Mouse (Mus musculus): Measurements from ENCODE around the gene Gria2. TPM values are rescaled to one million over a fixed set of nuclear protein-coding genes. Genes with fewer than 3 reads are reported as not detected.

Gria2 gene
- total and polyA plus RNA-seq, 3 experiments: not detected

- no peak for TF ChIP-seq KAT2A (conservative IDR thresholded peaks at IDR 0.05; ENCODE audit: low read depth, low read length)
- TF ChIP-seq ETS1 (IDR thresholded peaks at IDR 0.05; ENCODE audit: low read depth, low read length): no peak
- TF ChIP-seq ZC3H11A (IDR thresholded peaks at IDR 0.05; ENCODE audit: low read depth, low read length): no peak
- TF ChIP-seq TAL1 (IDR thresholded peaks at IDR 0.05; ENCODE audit: low read length): no peak
- TF ChIP-seq EP300 (IDR thresholded peaks at IDR 0.05; ENCODE audit: low read depth in 1 of 2, low read length in 2 of 2): no peak
- no peak overlapping the region for H3K27ac ChIP-seq (ENCODE audit: control insufficient read depth, low read depth, low read length)
- DNase-seq (ENCODE audit: low read depth, low spot score): no peak
These were observed 77.4 kb downstream of the Gria2 start for GRCm38 (mm10) chr3:80725205-80725604.

GRCm38 (mm10) chr3:80713123-80713522, 89.5 kb downstream of the Gria2 start:
- Histone ChIP-seq H3K27ac (ENCODE audit: control insufficient read depth, low read depth, low read length) (no peak overlapping the region), H3K4me3 (ENCODE audit: control insufficient read depth in 1 of 2, insufficient read depth in 1 of 2, low read depth in 2 of 2, low read length in 2 of 2) (no peak overlapping the region), H3K79me2 (ENCODE audit: control insufficient read depth, insufficient read depth, low read length, poor library complexity) (no peaks in the 10 kb centered on the region), H3K36me3 (ENCODE audit: control insufficient read depth in 1 of 2, insufficient read depth in 2 of 2, low read length in 2 of 2) (no peaks in the 10 kb centered on the region), H3K4me1 (ENCODE audit: control insufficient read depth in 1 of 2, insufficient read depth in 2 of 2, low read length in 2 of 2) (no peaks in the 10 kb centered on the region), H3K27me3 (ENCODE audit: control insufficient read depth in 1 of 2, insufficient read depth in 2 of 2, low read length in 2 of 2) (no peaks in the 10 kb centered on the region), H3K9ac (ENCODE audit: control insufficient read depth, low read depth, low read length, poor library complexity, severe bottlenecking) (no peak overlapping the region), H3K9me3 (replicated peaks; ENCODE audit: insufficient read depth, low read length) (no peaks in the 10 kb centered on the region)
- DNase-seq (ENCODE audit: low read depth, low spot score): no peak
- TF ChIP-seq MAZ (IDR thresholded peaks at IDR 0.05; ENCODE audit: low read depth, low read length): no peak
- no peak for TF ChIP-seq MAX (IDR thresholded peaks at IDR 0.05; ENCODE audit: low read length)
- TF ChIP-seq GATA1 (IDR thresholded peaks at IDR 0.05; ENCODE audit: low read depth, low read length): no peak
- TF ChIP-seq CHD1 (IDR thresholded peaks at IDR 0.05; ENCODE audit: low read depth, low read length): no peak
- no peak for TF ChIP-seq TBP (IDR thresholded peaks at IDR 0.05; ENCODE audit: low read depth, low read length)
- TF ChIP-seq MYC (IDR thresholded peaks at IDR 0.05; ENCODE audit: low read depth, low read length): no peak
- TF ChIP-seq CTCF (IDR thresholded peaks at IDR 0.05 in 2 of 3, conservative IDR thresholded peaks at IDR 0.05 in 1 of 3; ENCODE audit: control insufficient read depth in 1 of 3, insufficient read depth in 1 of 3, low read depth in 2 of 3, low read length in 3 of 3, poor library complexity in 1 of 3, severe bottlenecking in 1 of 3): no peak
- TF ChIP-seq EP300 (IDR thresholded peaks at IDR 0.05; ENCODE audit: low read depth in 1 of 2, low read length in 2 of 2): no peak
- TF ChIP-seq POLR2A (IDR thresholded peaks at IDR 0.05; ENCODE audit: control insufficient read depth in 1 of 2, insufficient read depth in 1 of 2, low read depth in 1 of 2, low read length in 2 of 2, poor library complexity in 1 of 2): no peak

More at GRCm38 (mm10) chr3:80725205-80725604, 77.4 kb downstream of the Gria2 start:
- Histone ChIP-seq H3K36me3 (ENCODE audit: control insufficient read depth in 1 of 2, insufficient read depth in 2 of 2, low read length in 2 of 2) (no peaks in the 10 kb centered on the region), H3K9me3 (replicated peaks; ENCODE audit: insufficient read depth, low read length) (no peaks in the 10 kb centered on the region), H3K79me2 (ENCODE audit: control insufficient read depth, insufficient read depth, low read length, poor library complexity) (no peaks in the 10 kb centered on the region), H3K4me3 (ENCODE audit: control insufficient read depth in 1 of 2, insufficient read depth in 1 of 2, low read depth in 2 of 2, low read length in 2 of 2) (no peak overlapping the region), H3K4me1 (ENCODE audit: control insufficient read depth in 1 of 2, insufficient read depth in 2 of 2, low read length in 2 of 2) (no peaks in the 10 kb centered on the region), H3K9ac (ENCODE audit: control insufficient read depth, low read depth, low read length, poor library complexity, severe bottlenecking) (no peak overlapping the region), H3K27me3 (ENCODE audit: control insufficient read depth in 1 of 2, insufficient read depth in 2 of 2, low read length in 2 of 2) (no peaks in the 10 kb centered on the region)

GRCm38 (mm10) chr3:80708992-80709391, 93.6 kb downstream of the Gria2 start:
- Histone ChIP-seq H3K79me2 (ENCODE audit: control insufficient read depth, insufficient read depth, low read length, poor library complexity) (no peaks in the 10 kb centered on the region), H3K27me3 (ENCODE audit: control insufficient read depth in 1 of 2, insufficient read depth in 2 of 2, low read length in 2 of 2) (no peaks in the 10 kb centered on the region), H3K9me3 (replicated peaks; ENCODE audit: insufficient read depth, low read length) (no peaks in the 10 kb centered on the region), H3K36me3 (ENCODE audit: control insufficient read depth in 1 of 2, insufficient read depth in 2 of 2, low read length in 2 of 2) (no peaks in the 10 kb centered on the region), H3K4me3 (ENCODE audit: control insufficient read depth in 1 of 2, insufficient read depth in 1 of 2, low read depth in 2 of 2, low read length in 2 of 2) (no peak overlapping the region), H3K4me1 (ENCODE audit: control insufficient read depth in 1 of 2, insufficient read depth in 2 of 2, low read length in 2 of 2) (no peaks in the 10 kb centered on the region), H3K9ac (ENCODE audit: control insufficient read depth, low read depth, low read length, poor library complexity, severe bottlenecking) (no peak overlapping the region), H3K27ac (ENCODE audit: control insufficient read depth, low read depth, low read length) (no peak overlapping the region)
- TF ChIP-seq TBP (IDR thresholded peaks at IDR 0.05; ENCODE audit: low read depth, low read length) (no peak), USF1 (IDR thresholded peaks at IDR 0.05; ENCODE audit: low read depth, low read length) (no peak)
- DNase-seq (ENCODE audit: low read depth, low spot score): no peak

All from MEL (cell line).